Mouse (Mus musculus): ENCODE results near the gene Zfp563. TPM values are rescaled to one million over a fixed set of nuclear protein-coding genes. Genes with fewer than 3 reads are reported as not detected.

The Zfp563 gene
- polyA plus RNA-seq, 1 experiment from 2014 or later: 4.6 TPM

Other genes with a start within 250 kb of the Zfp563 start
- gene Zfp870, start 197.7 kb upstream of the Zfp563 start, polyA plus RNA-seq (2015; fragmentation: Nextera tagmentation; extraction: Ambion mirVana): 4.3 and 4.8 TPM in 2 replicates
- gene Cyp4f14, start 172.0 kb upstream of the Zfp563 start, polyA plus RNA-seq (2015; fragmentation: Nextera tagmentation; extraction: Ambion mirVana): not detected in 2 replicates
- gene Cyp4f13, start 141.9 kb upstream of the Zfp563 start, polyA plus RNA-seq (2015; fragmentation: Nextera tagmentation; extraction: Ambion mirVana): 6.9 and 9.1 TPM in 2 replicates
- 5.9 and 6.2 TPM in 2 replicates for gene Zfp472, start 123.5 kb upstream of the Zfp563 start, polyA plus RNA-seq (2015; fragmentation: Nextera tagmentation; extraction: Ambion mirVana)
- 7.0 and 7.7 TPM in 2 replicates for gene Zfp952, start 96.2 kb upstream of the Zfp563 start, polyA plus RNA-seq (2015; fragmentation: Nextera tagmentation; extraction: Ambion mirVana)
- gene Zfp763, start 55.9 kb upstream of the Zfp563 start, polyA plus RNA-seq (2015; fragmentation: Nextera tagmentation; extraction: Ambion mirVana): 5.5 and 6.3 TPM in 2 replicates
- gene 4921501E09Rik, start 21.3 kb upstream of the Zfp563 start, polyA plus RNA-seq (2015; fragmentation: Nextera tagmentation; extraction: Ambion mirVana): not detected in 2 replicates
- gene Morc2b, start 50.4 kb downstream of the Zfp563 start, polyA plus RNA-seq (2015; fragmentation: Nextera tagmentation; extraction: Ambion mirVana): 0.10 TPM in 1 of 2 replicates, not detected in the other
- gene Olfr55, start 79.1 kb downstream of the Zfp563 start, polyA plus RNA-seq (2015; fragmentation: Nextera tagmentation; extraction: Ambion mirVana): not detected in 2 replicates
- gene Olfr239, start 102.0 kb downstream of the Zfp563 start, polyA plus RNA-seq (2015; fragmentation: Nextera tagmentation; extraction: Ambion mirVana): not detected in 2 replicates
- gene Olfr1564, start 132.4 kb downstream of the Zfp563 start, polyA plus RNA-seq (2015; fragmentation: Nextera tagmentation; extraction: Ambion mirVana): 0.04 TPM in 1 of 2 replicates, not detected in the other
- gene Zfp955a, start 165.8 kb downstream of the Zfp563 start, polyA plus RNA-seq (2015; fragmentation: Nextera tagmentation; extraction: Ambion mirVana): 11.8 and 12.2 TPM in 2 replicates
- 0.05 TPM in 1 of 2 replicates, not detected in the other for gene Olfr63, start 175.4 kb downstream of the Zfp563 start, polyA plus RNA-seq (2015; fragmentation: Nextera tagmentation; extraction: Ambion mirVana)
- 8.1 and 8.6 TPM in 2 replicates for gene Zfp955b, start 200.2 kb downstream of the Zfp563 start, polyA plus RNA-seq (2015; fragmentation: Nextera tagmentation; extraction: Ambion mirVana)